Mouse (Mus musculus): Measurements from ENCODE around the gene Abcc4.

Abcc4 gene

DNA sequence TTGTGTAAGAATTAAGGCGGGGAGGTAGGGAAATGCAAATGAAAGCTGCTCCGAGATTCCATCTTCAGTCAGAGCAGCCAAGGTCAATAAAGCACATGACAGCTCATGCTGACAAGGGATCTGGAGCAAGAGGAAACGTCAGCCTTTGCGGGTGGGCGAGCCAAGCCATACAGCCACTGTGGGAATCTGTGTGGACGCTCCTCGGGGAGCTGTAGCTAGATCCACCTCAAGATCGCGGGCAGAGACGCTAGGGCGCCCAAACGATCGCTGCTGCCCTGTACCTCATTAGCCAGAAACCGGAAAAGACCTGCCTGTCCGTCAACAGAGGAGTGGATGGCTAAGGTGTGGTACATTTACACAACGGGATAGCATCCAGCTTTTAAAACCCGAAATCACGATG, 7.4 kb upstream of the Abcc4 start:
- in situ Hi-C loops (cut with MboI; ENCODE audit: low sequenced_read_pairs): no loop called here

- in situ Hi-C loops (cut with MboI; ENCODE audit: low sequenced_read_pairs): no loop called here
Measured at GRCm38 (mm10) chr14:118712889-118713288, 6.9 kb upstream of the Abcc4 start.

DNA sequence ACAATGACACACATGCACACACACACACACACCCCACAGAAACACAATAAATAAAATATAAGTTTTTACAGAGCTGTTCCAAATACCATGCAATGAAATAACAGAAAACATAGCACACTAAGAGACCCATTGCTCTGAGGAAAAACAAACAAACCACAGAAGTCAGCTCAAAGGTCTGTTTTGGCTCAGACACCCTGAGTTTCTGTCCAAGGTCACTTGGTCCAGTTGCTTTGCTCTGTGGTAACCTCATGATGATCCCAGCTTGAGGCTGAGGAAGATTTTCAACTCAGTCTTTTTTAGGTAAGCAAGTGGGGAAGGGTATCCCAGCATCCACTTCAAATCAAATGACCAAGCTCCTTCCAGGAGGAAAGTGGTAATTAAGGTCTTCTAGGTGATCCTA, 4.9 kb upstream of the Abcc4 start:
- in situ Hi-C loops (cut with MboI; ENCODE audit: low sequenced_read_pairs): no loop called here

DNA sequence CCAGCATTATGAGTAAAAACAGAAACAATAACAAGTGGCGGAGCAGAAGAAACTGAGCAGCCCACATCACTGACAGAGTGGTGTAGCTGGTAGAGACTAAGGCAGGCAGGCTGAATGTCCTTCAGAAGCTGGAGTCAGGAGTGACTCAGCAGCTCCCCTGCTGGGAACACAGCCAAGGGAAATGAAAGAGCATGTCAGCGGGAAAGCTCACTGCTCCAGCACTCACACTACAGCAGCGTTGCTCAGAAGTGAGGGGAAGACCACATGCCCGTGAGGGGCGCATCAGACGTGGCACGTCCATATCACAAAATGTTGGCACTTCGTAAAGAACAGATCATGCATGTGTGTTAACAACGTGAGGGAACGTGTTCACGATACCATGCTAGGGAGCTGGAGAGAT, 3.7 kb upstream of the Abcc4 start:
- in situ Hi-C loops (cut with MboI; ENCODE audit: low sequenced_read_pairs): no loop called here

DNA sequence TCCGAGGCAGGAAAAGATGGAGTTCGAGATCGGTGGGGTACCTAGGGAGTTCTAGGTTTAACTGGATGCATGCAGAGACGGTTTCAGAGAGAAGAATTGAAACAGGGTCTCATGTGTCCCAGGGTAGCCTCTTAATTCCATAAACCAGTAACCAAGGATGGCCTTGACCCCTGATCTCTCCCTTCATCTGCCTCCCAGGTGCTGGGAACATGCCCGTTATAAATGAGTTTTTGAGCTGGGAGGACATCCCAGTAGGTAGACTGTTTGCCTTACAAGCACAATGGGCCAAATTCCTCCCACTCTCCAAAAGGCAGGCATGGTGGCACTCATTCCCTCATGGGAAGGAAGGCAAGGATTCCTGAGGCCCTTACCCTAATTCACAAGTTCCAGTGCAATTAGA, 2.1 kb upstream of the Abcc4 start:
- in situ Hi-C loops (cut with MboI; ENCODE audit: low sequenced_read_pairs): no loop called here

GRCm38 (mm10) chr14:118706962-118707361, 943 bp upstream of the Abcc4 start:
- in situ Hi-C loops (cut with MboI; ENCODE audit: low sequenced_read_pairs): no loop called here

DNA sequence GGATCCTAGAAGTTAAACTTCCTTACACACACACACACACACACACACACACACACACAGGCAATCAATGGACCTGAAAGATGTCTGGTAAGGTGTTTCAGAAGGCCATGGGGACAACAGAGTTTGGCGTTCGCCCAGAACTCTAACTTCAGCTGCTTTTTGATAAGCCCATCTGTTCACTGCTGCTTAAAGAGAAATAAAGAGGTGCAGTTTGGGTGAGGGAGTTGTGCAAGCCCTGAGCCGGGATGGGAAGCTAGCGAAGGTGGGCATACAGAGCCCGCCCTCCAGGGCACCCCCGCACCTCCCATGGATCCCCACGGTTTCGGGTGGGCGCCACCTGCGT, 583 bp downstream of the Abcc4 start:
- in situ Hi-C loops (cut with MboI; ENCODE audit: low sequenced_read_pairs): no loop called here

- in situ Hi-C loops (cut with MboI; ENCODE audit: low sequenced_read_pairs): no loop called here
Measured at GRCm38 (mm10) chr14:118703363-118703762, 2.7 kb downstream of the Abcc4 start.

DNA sequence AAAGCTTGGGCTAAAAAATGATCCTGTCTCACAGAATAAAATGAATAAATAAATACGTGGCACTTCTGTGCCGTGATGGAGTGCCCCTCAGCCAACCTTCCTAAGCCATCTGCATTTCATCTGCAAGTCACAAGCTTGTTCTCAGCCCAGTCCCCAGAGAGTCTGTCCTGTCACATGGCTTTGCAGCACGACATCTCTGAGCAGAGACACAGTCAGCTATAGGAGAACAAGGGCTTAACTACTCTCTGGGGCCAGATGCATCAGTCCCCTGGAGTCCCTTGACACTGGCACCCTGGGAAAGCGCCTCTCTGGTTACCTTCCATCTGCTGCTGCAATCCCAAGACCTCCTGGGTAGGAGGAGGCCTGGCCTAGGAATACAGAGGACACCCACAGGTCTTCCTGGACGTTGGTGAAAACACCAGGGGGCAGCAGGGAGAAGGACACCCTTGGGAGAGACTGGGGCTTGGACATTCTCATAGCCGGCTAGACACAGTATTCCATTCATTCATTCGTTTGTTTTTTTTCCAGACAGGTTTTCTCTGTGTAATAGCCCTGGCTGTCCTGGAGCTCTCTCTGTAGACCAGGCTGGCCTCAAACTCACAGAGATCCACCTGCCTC, 3.9 kb downstream of the Abcc4 start:
- in situ Hi-C loops (cut with MboI; ENCODE audit: low sequenced_read_pairs): no loop called here

- in situ Hi-C loops (cut with MboI; ENCODE audit: low sequenced_read_pairs): no loop called here
Measured at GRCm38 (mm10) chr14:118700576-118700975, 5.4 kb downstream of the Abcc4 start.

- in situ Hi-C loops (cut with MboI; ENCODE audit: low sequenced_read_pairs): no loop called here
Measured at GRCm38 (mm10) chr14:118699963-118700362, 6.1 kb downstream of the Abcc4 start.

DNA sequence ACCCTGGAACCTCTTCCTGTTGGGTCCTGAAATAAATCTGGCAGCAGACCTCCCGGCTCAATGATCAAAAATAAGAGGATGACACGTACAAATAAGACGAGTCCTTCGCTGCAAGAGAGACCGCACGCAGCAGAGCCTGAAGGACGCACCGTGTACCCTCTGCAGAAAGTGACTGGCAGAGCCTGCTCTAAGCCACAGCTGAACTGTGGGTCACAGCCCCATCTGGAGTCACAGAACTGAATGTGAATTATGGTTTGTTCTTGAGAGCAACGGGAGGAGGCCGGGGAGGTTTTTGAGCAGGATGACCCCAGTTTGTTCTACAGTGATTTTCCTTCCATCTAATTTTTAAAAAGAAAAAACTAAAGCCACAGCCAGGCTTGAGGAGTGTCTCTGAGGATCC, 6.5 kb downstream of the Abcc4 start:
- in situ Hi-C loops (cut with MboI; ENCODE audit: low sequenced_read_pairs): no loop called here

- in situ Hi-C loops (cut with MboI; ENCODE audit: low sequenced_read_pairs): no loop called here
Measured at GRCm38 (mm10) chr14:118696556-118697289, 9.3 kb downstream of the Abcc4 start.

GRCm38 (mm10) chr14:118695866-118696265, 10.2 kb downstream of the Abcc4 start:
- in situ Hi-C loops (cut with MboI; ENCODE audit: low sequenced_read_pairs): no loop called here

GRCm38 (mm10) chr14:118694321-118694720, 11.7 kb downstream of the Abcc4 start:
- in situ Hi-C loops (cut with MboI; ENCODE audit: low sequenced_read_pairs): no loop called here

- in situ Hi-C loops (cut with MboI; ENCODE audit: low sequenced_read_pairs): no loop called here
Measured at GRCm38 (mm10) chr14:118691910-118692309, 14.1 kb downstream of the Abcc4 start.

- in situ Hi-C loops (cut with MboI; ENCODE audit: low sequenced_read_pairs): no loop called here
Measured at GRCm38 (mm10) chr14:118691404-118691803, 14.6 kb downstream of the Abcc4 start.

GRCm38 (mm10) chr14:118690921-118691320, 15.1 kb downstream of the Abcc4 start:
- in situ Hi-C loops (cut with MboI; ENCODE audit: low sequenced_read_pairs): no loop called here

DNA sequence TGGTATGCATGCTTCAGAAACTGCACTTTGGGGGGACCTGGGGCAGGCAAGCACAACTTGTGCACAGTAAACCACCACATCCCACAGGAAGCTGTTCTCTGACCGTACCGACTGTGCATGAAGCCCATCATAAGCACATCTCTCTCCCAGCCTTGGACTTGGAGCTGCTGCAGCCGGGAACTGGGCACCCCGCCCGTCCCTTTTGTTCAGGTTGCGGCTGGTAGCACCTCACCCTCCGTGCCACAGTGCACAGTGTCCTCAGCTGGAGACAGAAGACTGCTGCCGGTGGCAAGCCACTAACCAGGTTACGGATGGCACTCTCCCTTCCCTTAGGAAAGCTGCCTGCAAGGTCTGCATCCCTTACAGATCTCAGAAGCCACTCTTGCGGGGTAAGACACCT, 15.7 kb downstream of the Abcc4 start:
- in situ Hi-C loops (cut with MboI; ENCODE audit: low sequenced_read_pairs): no loop called here

DNA sequence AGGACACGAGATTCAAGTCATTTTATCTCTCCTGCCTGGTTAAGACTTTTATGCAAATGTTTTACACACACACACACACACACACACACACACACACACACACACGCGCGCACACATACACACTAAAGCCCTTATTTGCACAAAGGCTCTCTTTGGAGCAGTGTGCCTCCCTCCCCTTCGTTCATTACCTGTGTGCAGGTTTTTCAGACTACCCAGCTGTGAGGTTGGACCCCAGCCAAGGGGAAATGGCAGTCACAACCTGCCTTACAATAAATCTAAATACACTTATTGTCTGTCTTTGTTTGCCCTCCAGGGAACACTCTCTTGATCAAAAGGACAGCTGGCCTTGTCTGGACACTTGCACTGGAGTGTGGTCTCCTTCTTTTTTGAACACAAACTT, 17.4 kb downstream of the Abcc4 start:
- in situ Hi-C loops (cut with MboI; ENCODE audit: low sequenced_read_pairs): no loop called here

DNA sequence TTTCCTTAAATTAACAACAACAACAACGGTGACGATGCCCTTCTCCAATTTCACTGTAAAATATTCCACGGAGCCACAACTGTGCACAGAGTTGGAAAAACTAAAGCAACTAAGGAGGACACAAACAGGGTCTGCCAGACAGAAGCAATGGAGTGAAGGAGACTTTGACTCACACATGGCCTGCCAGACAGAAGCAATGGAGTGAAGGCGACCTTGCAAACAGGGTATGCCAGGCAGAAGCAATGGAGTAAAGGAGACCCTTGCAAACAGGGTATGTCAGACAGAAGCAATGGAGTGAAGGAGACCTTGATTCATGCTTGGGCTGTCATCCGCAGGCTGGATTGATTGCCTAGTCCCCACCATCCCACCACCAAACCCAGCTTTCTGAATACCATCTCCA, 19.2 kb downstream of the Abcc4 start:
- in situ Hi-C loops (cut with MboI; ENCODE audit: low sequenced_read_pairs): no loop called here

DNA sequence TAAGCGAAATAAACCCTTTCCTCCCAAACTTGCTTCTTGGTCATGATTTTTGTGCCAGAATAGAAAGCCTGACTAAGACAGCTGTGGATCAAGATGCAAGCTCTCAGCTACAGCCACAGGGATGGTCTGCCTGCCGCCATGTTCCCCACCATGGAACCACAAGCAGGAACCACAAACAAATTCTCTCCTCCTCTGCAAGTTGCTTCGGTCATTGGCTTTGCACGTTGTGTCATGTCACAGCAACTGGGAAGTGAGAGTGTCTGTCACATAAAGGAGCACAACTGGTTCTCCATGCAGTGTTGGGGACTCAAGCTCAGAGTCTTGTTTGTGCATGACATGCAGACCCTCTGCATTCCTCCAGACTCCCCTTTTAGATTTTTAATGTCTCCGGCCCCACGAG, 20.4 kb downstream of the Abcc4 start:
- in situ Hi-C loops (cut with MboI; ENCODE audit: low sequenced_read_pairs): no loop called here

Measured in CH12F3 (cell line).